Mouse (Mus musculus) heart, embryonic 13.5 days (tissue): ENCODE results near the gene Bcl2a1d. TPM values are rescaled to one million over a fixed set of nuclear protein-coding genes. Genes with fewer than 3 reads are reported as not detected.
"Not testable (repeated sequence)": the region's sequence is repeated elsewhere in the genome, so short reads cannot be mapped to it uniquely, and the experiment has no call there.

ENCODE experiments used
- ATAC-seq: fragments of 200-750 bp; cut with Nextera tagmentation; 2 replicates; pipeline ENCODE4 v1.8.0; 2017; ENCODE audit warnings: moderate TSS enrichment; ENCODE audit not compliant: insufficient number of reproducible peaks, low FRiP score, low TSS enrichment; ENCODE audit errors: extremely low read depth
- H3K27ac ChIP-seq: fragments of 300-500 bp; sonication (generic); replicated peaks from 2 replicates; pipeline ENCODE4 v1.5.1; 2015; ENCODE audit warnings: moderate library complexity, mild to moderate bottlenecking, inconsistent platforms
- H3K27me3 ChIP-seq: fragments of 300-500 bp; sonication (generic); replicated peaks from 2 replicates; pipeline ENCODE4 v1.6.1; 2015; ENCODE audit warnings: mild to moderate bottlenecking, inconsistent platforms
- H3K36me3 ChIP-seq: fragments of 300-500 bp; sonication (generic); 2 replicates; pipeline ENCODE4 v1.6.1; 2015; ENCODE audit warnings: mild to moderate bottlenecking, inconsistent platforms
- H3K4me1 ChIP-seq: fragments of 300-500 bp; sonication (generic); 2 replicates; pipeline ENCODE4 v1.6.1; 2015; ENCODE audit warnings: inconsistent platforms
- H3K4me2 ChIP-seq: fragments of 300-500 bp; sonication (generic); 2 replicates; pipeline ENCODE4 v1.6.1; 2015; ENCODE audit warnings: inconsistent platforms, mild to moderate bottlenecking, moderate library complexity
- H3K4me3 ChIP-seq: fragments of 300-500 bp; sonication (generic); 2 replicates; pipeline ENCODE4 v1.5.1; 2015; ENCODE audit warnings: moderate library complexity, mild to moderate bottlenecking, inconsistent platforms
- H3K9ac ChIP-seq: fragments of 300-500 bp; sonication (generic); 2 replicates; pipeline ENCODE4 v1.6.1; 2015; ENCODE audit warnings: inconsistent platforms, mild to moderate bottlenecking, moderate library complexity
- H3K9me3 ChIP-seq: fragments of 300-500 bp; sonication (generic); 2 replicates; pipeline ENCODE4 v1.6.1; 2016; ENCODE audit warnings: inconsistent platforms
- whole genome bisulfite sequencing: fragments of 180-500 bp; shearing (Covaris S2); methylation state at CpG from one replicate; pipeline ENCODE4 v1.1.7; 2015; ENCODE audit warnings: mixed read lengths; 5-methylcytosine and 5-hydroxymethylcytosine counted together
- polyA plus RNA-seq: library from polyadenylated mRNA; unstranded; fragments of >200 nt; fragmentation: Nextera tagmentation; extraction: Ambion mirVana; gene quantifications from 2 replicates; pipeline ENCODE4 v1.2.1, GENCODE M21; 2015

Bcl2a1d gene
- polyA plus RNA-seq, 1 experiment from 2014 or later = 0.74 TPM

DNA sequence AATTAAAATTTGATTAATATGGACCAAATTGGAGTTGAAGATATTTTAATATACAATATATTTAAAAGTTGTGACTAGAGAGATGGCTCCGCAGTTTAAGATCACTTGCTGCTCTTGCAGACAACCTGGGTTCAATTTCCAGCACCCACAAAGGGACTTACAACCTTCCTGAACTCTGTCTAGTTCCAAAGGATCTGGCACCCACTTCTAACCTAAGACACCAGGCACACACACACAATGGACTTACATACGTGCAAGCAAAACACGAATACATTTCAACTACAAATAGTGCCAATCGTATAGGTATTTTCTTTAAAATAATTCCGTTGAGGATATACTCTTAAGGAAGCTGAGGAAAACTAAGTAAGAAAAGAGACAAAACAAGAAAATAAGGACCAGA is 13.1 kb downstream of the Bcl2a1d start:
- H3K27me3 ChIP-seq, H3K4me3 ChIP-seq, H3K4me1 ChIP-seq, H3K27ac ChIP-seq, H3K36me3 ChIP-seq, ATAC-seq, H3K9me3 ChIP-seq, H3K9ac ChIP-seq: not testable (repeated sequence)
- WGBS = 80% methylated on average over 5 of the region's 5 CpGs
- peak overlapping the region; percentile 66 for H3K4me2 ChIP-seq

DNA sequence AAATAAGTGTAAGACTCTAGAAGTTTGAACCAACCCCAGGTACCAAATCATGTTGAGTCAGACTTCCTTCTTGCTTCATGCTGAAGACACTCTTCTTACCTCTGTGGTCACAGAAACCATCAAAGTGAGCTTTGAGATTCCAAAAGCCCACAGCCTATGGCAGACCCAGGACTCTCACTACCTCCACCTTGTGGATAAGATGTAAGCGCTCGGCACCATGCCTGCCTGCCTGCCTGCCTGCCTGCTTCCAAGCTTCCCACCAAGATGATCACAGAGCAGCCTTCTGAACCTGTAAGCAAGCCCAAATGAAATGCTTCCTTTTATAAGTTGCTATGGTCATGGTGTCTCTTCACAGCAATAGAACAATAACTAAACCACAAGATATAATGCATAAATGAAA is 13.6 kb downstream of the Bcl2a1d start:
- WGBS = 27% methylated on average over 2 of the region's 2 CpGs
- not testable (repeated sequence) for H3K27me3 ChIP-seq, H3K9me3 ChIP-seq, H3K9ac ChIP-seq, H3K4me3 ChIP-seq, H3K4me2 ChIP-seq, ATAC-seq, H3K36me3 ChIP-seq, H3K27ac ChIP-seq, H3K4me1 ChIP-seq

DNA sequence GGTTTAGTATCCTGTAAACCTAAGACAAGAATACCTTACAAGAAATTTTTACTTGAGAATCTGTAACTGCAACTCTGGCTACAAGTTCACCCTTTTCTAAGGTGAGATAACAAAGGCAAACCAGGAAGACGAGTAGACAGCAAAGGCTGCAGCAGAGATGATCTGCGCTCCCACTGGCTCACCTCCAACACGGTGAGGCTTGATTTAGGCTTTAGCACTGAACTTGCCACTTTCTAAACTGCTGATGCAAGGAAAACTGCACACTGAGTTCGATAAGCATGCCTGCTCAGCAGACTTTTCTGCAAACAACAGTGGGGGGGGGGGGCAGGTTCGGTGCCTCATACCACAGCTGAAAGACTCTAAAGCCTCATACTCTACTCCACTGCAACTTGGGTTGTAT is 17.2 kb downstream of the Bcl2a1d start:
- H3K27ac ChIP-seq, H3K4me1 ChIP-seq, H3K27me3 ChIP-seq, H3K36me3 ChIP-seq, H3K4me3 ChIP-seq, H3K9me3 ChIP-seq, H3K9ac ChIP-seq, ATAC-seq, H3K4me2 ChIP-seq: not testable (repeated sequence)
- WGBS = 60% methylated on average over 5 of the region's 5 CpGs

DNA sequence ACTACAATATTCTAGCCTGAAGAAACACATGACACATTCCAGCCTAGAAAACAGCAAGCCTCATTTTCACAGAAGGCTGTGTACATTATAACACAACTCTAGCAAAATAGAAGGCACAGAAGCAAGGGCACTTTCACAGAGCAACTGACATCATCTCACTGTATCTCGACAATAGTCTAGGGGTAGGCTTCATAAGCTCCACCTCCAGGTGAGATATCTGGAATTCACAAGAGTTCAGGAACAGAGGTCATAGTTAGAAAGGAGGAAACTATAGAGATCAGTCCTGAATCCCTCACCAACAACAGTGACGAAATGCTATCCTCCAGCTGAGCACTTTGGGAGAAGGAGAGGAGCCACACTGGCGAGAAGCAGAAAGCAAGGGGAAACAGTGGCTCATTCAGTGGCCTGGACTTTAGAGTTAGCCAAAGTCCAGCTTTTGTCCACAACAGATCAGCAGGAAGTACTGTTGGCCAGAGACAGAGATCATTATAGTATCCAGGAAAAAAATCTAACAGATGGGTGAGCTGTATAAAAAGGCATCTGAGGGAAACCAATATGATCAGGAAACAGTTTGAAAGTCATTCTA is 19.5 kb downstream of the Bcl2a1d start:
- not testable (repeated sequence) for H3K4me3 ChIP-seq, H3K9ac ChIP-seq, H3K4me1 ChIP-seq, H3K27ac ChIP-seq, H3K36me3 ChIP-seq, H3K4me2 ChIP-seq, H3K9me3 ChIP-seq, H3K27me3 ChIP-seq, ATAC-seq
- WGBS = 67% methylated on average over 3 of the region's 3 CpGs

DNA sequence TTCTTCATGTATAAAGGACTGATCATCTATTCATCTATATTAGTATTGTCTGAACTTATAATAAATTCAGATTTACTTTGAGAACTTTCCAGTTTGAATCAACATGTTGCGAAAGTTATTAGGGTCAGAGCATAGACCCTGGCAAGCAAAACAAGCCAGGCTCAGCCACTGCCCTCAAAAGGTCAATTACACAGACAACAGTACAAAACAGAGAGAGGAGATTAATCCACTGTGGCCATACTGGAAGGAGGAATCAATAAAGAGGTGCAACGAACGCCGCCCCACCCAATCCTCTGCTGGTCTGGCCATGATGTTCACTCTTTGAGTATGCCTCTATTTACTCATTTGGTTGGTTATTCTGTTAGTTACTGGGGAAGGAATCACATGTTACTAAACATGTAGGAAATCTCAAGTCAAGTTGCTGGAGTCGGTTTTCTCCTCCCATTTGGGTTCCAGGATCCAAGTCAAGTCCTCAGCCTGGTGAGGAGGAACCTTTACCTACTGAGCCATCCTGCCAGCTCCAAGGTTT is 20.7 kb downstream of the Bcl2a1d start:
- H3K27ac ChIP-seq, H3K4me3 ChIP-seq, H3K27me3 ChIP-seq, H3K4me1 ChIP-seq, H3K9me3 ChIP-seq, H3K9ac ChIP-seq, H3K4me2 ChIP-seq, H3K36me3 ChIP-seq, ATAC-seq: not testable (repeated sequence)
- 79% methylated on average over 4 of the region's 5 CpGs for WGBS

DNA sequence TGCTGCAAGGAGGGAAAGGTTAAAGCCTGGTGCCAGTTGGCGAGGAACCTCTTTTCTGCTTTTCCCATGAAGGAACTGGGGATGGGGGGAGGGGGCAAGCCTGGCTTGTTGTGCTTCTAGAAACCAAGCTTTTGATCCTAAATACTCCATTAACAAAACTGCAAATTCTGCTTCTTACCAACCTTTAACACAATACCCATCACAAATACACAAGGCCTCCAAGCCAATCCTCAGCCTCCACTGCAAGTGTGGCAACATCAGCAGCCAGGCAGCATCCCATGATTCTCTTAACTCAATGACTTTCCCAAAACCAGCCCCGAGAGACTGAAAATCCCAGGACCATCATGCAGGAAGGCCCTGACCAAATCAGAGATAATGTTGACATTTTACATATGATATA is 21.3 kb downstream of the Bcl2a1d start:
- not testable (repeated sequence) for H3K27me3 ChIP-seq, H3K4me2 ChIP-seq, ATAC-seq, H3K4me3 ChIP-seq, H3K9me3 ChIP-seq, H3K27ac ChIP-seq, H3K36me3 ChIP-seq, H3K9ac ChIP-seq, H3K4me1 ChIP-seq
- 83% methylated on average over 2 of the region's 2 CpGs for WGBS

DNA sequence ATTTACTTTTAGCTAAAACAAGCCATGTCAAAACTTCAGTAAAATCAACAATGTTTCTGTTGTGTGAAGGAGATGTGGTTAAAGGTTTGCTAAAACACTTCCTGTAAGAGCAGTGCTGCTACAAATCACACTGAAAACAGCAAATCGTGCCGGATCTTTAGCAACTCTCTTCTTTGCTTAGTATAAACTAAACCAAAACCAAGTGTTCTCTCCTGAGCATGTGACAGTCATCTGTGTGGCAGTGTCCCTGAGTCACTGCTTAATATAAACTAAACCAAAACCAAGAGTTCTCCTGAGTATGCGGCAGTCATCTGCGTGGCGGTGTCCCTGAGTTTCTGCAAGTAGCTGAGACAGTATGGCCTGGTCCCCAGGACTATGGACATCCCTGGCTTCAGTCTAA is 21.9 kb downstream of the Bcl2a1d start:
- WGBS = 92% methylated on average over 5 of the region's 5 CpGs
- not testable (repeated sequence) for H3K9ac ChIP-seq

DNA sequence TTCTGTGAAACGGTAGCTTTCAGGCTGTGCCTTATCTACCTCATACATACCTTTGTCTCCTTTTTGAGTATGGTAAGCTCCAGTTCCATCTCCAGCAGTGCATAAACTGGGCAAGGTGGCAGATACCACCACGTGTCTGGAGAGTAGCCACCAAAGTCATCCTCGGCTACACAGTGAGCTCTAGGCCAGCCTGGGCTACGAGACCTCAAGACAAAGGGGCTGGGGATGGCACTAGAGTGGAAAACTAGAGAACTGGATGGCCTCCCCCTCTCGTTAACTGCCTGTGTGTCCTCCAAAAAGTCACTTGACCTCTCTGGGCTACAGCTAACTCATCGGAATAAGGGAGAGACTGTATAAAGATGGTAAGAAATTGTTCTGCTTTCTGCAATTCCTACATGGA is 22.4 kb downstream of the Bcl2a1d start:
- no peaks in the 10 kb centered on the region for H3K27me3 ChIP-seq
- no peak overlapping the region for H3K4me3 ChIP-seq
- no peak overlapping the region for H3K4me2 ChIP-seq
- no peaks in the 10 kb centered on the region for H3K9me3 ChIP-seq
- 85% methylated on average over 6 of the region's 6 CpGs for WGBS
- no peaks in the 10 kb centered on the region for H3K36me3 ChIP-seq
- H3K27ac ChIP-seq = no peak overlapping the region
- no peak for ATAC-seq
- H3K4me1 ChIP-seq = no peaks in the 10 kb centered on the region
- H3K9ac ChIP-seq = no peak overlapping the region

More for the DNA sequence above, 21.9 kb downstream of the Bcl2a1d start:
- ATAC-seq, H3K4me1 ChIP-seq, H3K27ac ChIP-seq, H3K27me3 ChIP-seq, H3K36me3 ChIP-seq, H3K4me3 ChIP-seq, H3K4me2 ChIP-seq, H3K9me3 ChIP-seq: not testable (repeated sequence)

DNA sequence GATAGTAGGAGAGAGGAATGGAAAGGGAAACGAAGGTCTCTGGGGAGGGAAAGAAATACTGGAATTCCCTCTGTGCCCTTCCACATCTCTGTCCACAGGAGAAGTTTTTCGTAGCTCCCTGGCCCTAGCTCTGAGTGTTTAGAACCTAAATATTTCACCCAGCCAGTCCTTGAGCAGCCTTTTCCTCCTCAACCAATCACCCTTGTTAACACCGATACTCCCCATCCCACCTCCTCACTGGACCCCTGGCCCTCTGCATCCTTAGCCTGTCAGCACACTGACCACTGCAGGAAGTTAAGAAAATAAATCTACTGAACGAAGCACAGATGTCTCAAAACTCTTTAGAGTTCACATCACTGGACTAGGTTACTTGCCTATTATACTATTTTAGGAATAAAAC is 25.0 kb downstream of the Bcl2a1d start:
- ATAC-seq = no peak
- Histone ChIP-seq H3K9me3 (no peaks in the 10 kb centered on the region), H3K4me3 (no peak overlapping the region), H3K4me1 (no peaks in the 10 kb centered on the region), H3K36me3 (no peaks in the 10 kb centered on the region), H3K9ac (no peak overlapping the region), H3K27ac (no peak overlapping the region), H3K27me3 (no peaks in the 10 kb centered on the region), H3K4me2 (no peak overlapping the region)
- WGBS = 51% methylated on average over 4 of the region's 4 CpGs

DNA sequence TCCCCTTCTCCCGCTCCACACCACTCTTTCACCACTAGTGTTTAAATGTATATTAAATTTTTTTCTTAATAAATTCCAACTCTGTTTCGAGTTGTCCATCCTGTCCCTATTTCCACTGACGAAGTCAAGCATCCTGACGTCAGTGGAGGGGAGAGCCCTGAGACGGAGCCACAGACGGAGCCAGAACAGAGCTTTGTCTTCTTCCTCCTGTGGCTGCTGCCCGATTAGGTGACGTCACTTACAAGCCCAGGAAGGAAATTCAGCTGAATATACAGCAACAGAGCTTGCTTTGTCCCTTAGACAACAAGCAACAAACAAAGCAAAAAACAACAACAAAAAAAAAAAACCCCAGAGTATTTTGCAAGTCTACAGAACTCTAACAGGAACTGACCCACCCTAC is 26.6 kb downstream of the Bcl2a1d start:
- not testable (repeated sequence) for H3K27me3 ChIP-seq, H3K4me1 ChIP-seq, H3K9ac ChIP-seq, ATAC-seq, H3K4me3 ChIP-seq, H3K4me2 ChIP-seq, H3K27ac ChIP-seq, H3K9me3 ChIP-seq, H3K36me3 ChIP-seq
- 60% methylated on average over 8 of the region's 8 CpGs for WGBS

DNA sequence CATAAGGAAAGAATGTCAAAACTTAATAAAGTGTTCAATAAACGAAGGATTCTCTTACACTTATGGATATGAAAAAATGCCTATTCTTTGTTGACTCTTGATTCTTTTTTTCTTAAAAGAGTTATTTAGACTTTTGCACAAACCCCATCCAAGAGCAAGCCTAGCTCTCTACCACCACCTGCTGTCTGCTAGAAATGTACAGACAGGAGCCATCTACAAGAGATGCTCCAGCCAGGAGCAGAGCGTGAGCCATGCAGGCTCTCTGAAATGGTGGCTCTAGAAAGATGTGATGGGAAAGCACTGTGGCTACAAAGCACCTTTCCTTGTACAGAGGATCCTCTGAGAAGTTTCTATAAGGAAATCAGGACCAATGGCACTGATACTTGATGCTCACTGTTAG is 33.0 kb downstream of the Bcl2a1d start:
- H3K27me3 ChIP-seq, H3K27ac ChIP-seq, H3K36me3 ChIP-seq, ATAC-seq, H3K9ac ChIP-seq, H3K4me1 ChIP-seq, H3K9me3 ChIP-seq, H3K4me3 ChIP-seq, H3K4me2 ChIP-seq: not testable (repeated sequence)
- no CpG with 5 or more reads among the region's 2 CpGs for WGBS

DNA sequence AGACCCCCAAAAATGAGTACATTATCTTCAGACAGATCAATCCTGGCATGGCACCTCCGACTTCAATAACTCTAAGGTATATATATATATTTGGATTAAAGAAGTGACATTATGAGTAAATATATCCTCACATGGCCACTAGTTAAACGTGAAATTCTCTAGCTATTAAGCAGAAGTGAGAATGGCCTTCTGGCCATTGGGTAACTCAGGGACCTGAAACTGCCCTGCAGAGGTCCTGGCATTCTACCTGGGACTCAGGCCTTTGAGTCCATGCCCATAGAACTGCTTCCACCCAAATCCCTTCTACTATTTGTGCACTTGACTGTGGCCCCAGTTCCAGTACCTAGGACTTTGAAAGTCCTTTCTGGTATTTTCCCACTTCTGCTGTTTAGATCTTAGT is 40.4 kb downstream of the Bcl2a1d start:
- H3K9ac ChIP-seq, H3K4me1 ChIP-seq, H3K27ac ChIP-seq, H3K4me3 ChIP-seq, H3K36me3 ChIP-seq, H3K4me2 ChIP-seq, H3K9me3 ChIP-seq, ATAC-seq, H3K27me3 ChIP-seq: not testable (repeated sequence)
- 77% methylated on average over 2 of the region's 2 CpGs for WGBS
